Mouse (Mus musculus): ENCODE results near the gene Pabpc1l. TPM values are rescaled to one million over a fixed set of nuclear protein-coding genes. Genes with fewer than 3 reads are reported as not detected.

Gene Pabpc1l
- 1.2 and 1.6 TPM in 2 replicates for polyA plus RNA-seq (2016; fragmentation: Nextera tagmentation; extraction: Ambion mirVana)

DNA sequence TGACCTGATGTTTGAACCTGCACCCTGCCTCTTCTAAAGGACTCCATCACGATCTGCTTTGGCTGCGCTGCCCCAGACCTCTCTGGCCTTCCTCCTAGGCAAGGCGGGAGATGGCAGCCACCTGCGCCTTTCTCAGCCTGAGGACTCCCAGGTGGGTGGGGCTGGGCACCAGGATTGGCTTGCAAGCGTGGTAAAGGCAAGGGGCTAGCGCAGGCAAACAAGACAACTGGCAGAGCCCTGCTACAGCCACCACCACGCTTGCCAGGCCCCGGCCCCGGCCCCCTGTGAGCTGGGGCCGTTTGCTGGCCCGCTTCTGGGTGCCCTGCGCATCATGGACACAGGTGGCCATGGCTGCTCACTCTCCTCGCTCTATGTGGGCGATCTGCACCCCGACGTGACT, at the start of gene Pabpc1l:
Gene Pabpc1l, plus strand, starts transcription at position 301 of the 400 bp plus-strand sequence.
- H3K27me3 ChIP-seq (ENCODE audit: insufficient read depth, poor library complexity, severe bottlenecking), result no peaks in the 10 kb centered on the region
- H3K4me3 ChIP-seq, result no peak within 1 kb of the TSS
- peaks cover 2% of the 10 kb centered on the region; the same call in 1 of the 2 replicates for H3K36me3 ChIP-seq
- WGBS, result 85% methylated on average over 16 of the region's 16 CpGs
- no peak within 1 kb of the TSS for H3K27ac ChIP-seq
- no peak for DNase-seq (ENCODE audit: low spot score)
- H3K4me1 ChIP-seq (replicated peaks), result peaks cover 9% of the 10 kb centered on the region; the same call in 1 of the 2 replicates
- H3K9me3 ChIP-seq, result no peaks in the 10 kb centered on the region

DNA sequence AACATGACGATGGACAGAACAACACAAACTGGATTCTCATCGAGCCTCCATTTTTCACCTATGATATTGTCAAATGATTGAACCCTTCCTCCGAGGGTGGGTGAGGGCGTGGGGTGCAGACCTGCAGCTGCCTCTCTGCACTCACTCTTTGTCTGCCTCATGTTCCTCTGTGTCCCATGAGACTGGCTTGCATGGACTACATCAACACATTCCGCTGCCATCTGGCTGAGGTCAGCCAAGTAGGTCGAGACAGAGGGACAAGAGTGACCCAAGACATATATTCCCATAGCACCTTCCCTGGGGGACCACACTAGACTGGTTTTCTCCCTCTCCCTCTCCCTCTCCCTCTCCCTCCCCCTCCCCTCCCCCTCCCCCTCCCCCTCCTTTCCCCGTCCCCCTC, 48.8 kb upstream of the Pabpc1l start:
- Histone ChIP-seq H3K4me1 (replicated peaks) (no peaks in the 10 kb centered on the region), H3K9me3 (peaks cover 10% of the 10 kb centered on the region; the same call in 1 of the 2 replicates), H3K4me3 (no peak overlapping the region), H3K27me3 (ENCODE audit: insufficient read depth, poor library complexity, severe bottlenecking) (no peaks in the 10 kb centered on the region), H3K36me3 (no peaks in the 10 kb centered on the region), H3K27ac (no peak overlapping the region)
- no peak for DNase-seq (ENCODE audit: low spot score)
- 83% methylated on average over 6 of the region's 7 CpGs for WGBS

DNA sequence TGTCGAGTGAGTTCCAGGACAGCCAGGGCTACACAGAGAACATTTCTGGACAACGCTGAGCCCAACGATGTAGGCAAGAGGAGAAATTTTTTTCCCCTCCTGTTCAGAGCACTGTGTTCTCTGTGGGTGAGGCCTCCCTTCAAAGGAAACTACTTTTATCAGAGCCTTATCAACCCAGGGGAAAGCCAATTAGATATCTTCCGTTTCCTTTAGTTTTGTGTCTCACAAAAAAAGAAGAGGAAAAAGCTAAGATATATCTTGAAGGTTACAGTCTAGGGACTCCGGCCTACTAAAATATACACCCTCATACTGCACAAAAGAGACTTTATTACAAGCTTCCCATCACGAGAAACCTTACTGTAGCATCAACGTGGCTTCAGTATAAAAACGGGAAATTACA, 38.0 kb upstream of the Pabpc1l start:
- Histone ChIP-seq H3K27ac (no peak overlapping the region), H3K36me3 (no peaks in the 10 kb centered on the region), H3K27me3 (ENCODE audit: insufficient read depth, poor library complexity, severe bottlenecking) (no peaks in the 10 kb centered on the region), H3K4me3 (no peak overlapping the region), H3K4me1 (replicated peaks) (no peaks in the 10 kb centered on the region), H3K9me3 (no peaks in the 10 kb centered on the region)
- 86% methylated on average over 8 of the region's 8 CpGs for whole genome bisulfite sequencing
- no peak for DNase-seq (ENCODE audit: low spot score)

DNA sequence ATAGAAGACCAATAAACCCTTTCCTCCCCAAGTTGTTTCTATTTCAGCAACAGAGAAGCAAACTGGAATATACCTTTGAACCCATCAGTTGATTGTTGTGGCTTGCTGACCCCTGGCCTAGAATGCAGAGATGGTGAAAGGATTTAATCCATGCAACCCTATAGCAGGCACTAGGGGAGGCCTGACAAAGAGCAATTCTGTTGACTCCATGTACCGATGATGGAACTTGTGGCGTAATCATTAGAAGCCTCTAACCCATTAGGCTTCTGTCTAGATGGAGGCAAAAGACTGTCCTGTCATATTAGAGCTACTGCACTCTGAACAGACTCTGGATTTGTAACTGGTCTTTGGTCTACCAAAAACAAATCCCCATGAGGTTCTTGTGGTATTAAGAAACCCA, 32.4 kb upstream of the Pabpc1l start:
- no peak overlapping the region for H3K4me3 ChIP-seq
- no peak for DNase-seq (ENCODE audit: low spot score)
- H3K27ac ChIP-seq, result no peak overlapping the region
- WGBS, result 96% methylated on average over 2 of the region's 2 CpGs
- H3K36me3 ChIP-seq, result peaks cover 7% of the 10 kb centered on the region
- H3K27me3 ChIP-seq (ENCODE audit: insufficient read depth, poor library complexity, severe bottlenecking), result no peaks in the 10 kb centered on the region
- H3K4me1 ChIP-seq (replicated peaks), result peaks cover 26% of the 10 kb centered on the region
- no peaks in the 10 kb centered on the region for H3K9me3 ChIP-seq

DNA sequence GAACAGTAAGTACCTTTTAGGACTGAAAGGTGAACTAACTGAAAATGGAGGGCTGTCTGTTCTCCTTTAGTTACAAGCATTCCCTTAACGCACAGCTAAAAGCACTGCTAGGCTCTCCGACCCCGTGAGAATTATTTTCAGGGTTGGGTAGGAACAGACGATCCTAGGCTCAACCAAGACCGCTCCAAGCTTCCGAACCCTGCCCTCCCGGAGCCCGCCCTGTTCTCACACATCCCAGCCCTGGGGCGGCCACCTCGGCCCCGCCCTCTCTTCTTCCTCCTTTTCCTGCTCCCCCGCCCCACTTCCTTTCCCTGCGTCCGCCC, 30.6 kb upstream of the Pabpc1l start, which contains the start of gene Ywhab:
Gene Ywhab, plus strand, starts transcription at position 307 of the 323 bp plus-strand sequence.
- WGBS, result under 1% methylated on average over 14 of the region's 14 CpGs
- Histone ChIP-seq H3K36me3 (peaks cover 23% of the 10 kb centered on the region), H3K4me1 (replicated peaks) (peaks cover 28% of the 10 kb centered on the region), H3K4me3 (peak within 1 kb of the TSS; percentile 98), H3K9me3 (no peaks in the 10 kb centered on the region), H3K27ac (peak within 1 kb of the TSS; percentile 97), H3K27me3 (ENCODE audit: insufficient read depth, poor library complexity, severe bottlenecking) (no peaks in the 10 kb centered on the region)
- no peak for DNase-seq (ENCODE audit: low spot score)

DNA sequence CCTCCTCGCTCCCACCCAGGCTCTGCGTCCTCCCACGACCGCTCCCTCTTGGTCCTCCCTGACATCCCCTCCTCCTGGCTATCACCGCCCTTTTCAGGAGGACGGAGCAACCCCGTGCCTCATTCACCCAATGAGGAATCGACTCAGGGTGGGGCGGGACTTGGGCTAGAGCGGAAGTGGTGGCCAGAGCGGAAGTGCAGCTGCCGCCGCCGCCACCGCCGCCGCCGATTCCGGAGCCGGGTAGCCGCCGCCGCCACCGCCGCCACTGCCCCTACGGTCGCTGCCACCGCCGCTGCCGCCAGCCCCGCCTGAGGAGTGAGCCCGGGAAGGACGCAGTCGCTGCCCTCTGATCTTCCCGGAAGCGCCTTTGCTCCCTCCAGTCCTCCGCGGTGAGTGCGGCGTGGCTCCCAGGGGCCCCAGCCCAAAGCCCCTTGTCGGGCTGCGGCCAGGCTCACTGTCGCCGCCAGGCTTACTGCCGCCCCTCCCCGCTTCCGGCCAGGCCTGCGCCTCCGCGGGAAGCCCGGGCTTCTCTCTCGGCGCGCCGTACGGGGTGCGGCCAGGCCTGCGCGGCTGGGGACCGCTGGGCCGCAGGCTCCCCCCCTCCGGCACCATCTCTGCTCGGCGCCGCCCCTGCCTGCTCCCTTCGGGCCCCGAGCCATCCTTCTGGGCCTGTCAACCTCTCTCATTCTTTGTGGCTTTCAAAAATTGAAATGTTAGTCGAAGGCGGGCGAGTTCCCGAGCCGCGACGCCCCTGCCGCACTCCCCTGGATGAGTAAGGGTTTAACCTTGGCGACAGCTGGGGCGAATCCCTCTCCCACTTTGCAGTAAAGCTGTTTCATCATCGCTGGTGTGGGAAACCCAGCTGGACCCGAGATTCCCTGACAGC, 30.0 kb upstream of the Pabpc1l start:
- no peaks in the 10 kb centered on the region for H3K27me3 ChIP-seq (ENCODE audit: insufficient read depth, poor library complexity, severe bottlenecking)
- peak overlapping the region; percentile 98 for H3K4me3 ChIP-seq
- under 1% methylated on average over 79 of the region's 79 CpGs for WGBS
- H3K36me3 ChIP-seq, result peaks cover 24% of the 10 kb centered on the region
- H3K4me1 ChIP-seq (replicated peaks), result peaks cover 28% of the 10 kb centered on the region
- no peaks in the 10 kb centered on the region for H3K9me3 ChIP-seq
- peak overlapping the region; percentile 97 for H3K27ac ChIP-seq
- peak; percentile 95 for DNase-seq (ENCODE audit: low spot score)

DNA sequence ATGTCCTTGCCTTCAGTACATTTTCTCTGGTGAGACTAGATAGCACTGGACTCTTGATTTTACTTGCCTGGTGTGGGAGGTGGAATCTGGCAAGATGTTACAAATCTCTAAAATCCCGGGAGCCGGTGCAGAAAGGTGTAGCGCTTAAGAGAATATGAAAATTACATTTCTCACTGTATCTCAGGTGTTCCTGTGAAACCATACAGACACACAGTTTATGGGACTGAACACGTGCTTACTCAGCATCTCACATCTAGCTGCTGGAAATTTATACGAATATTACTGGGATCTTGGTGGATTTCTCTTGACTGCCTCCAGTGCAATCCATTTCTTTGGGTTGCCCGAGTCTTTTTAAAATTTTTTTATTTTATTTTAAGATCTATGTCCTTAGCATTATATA, 29.0 kb upstream of the Pabpc1l start:
- 88% methylated on average over 6 of the region's 6 CpGs for WGBS
- Histone ChIP-seq H3K4me1 (replicated peaks) (peaks cover 28% of the 10 kb centered on the region), H3K27me3 (ENCODE audit: insufficient read depth, poor library complexity, severe bottlenecking) (no peaks in the 10 kb centered on the region), H3K4me3 (peak overlapping the region; percentile 98), H3K36me3 (peaks cover 25% of the 10 kb centered on the region), H3K27ac (peak overlapping the region; percentile 97; the same call in 1 of the 2 replicates), H3K9me3 (no peaks in the 10 kb centered on the region)
- no peak for DNase-seq (ENCODE audit: low spot score)

DNA sequence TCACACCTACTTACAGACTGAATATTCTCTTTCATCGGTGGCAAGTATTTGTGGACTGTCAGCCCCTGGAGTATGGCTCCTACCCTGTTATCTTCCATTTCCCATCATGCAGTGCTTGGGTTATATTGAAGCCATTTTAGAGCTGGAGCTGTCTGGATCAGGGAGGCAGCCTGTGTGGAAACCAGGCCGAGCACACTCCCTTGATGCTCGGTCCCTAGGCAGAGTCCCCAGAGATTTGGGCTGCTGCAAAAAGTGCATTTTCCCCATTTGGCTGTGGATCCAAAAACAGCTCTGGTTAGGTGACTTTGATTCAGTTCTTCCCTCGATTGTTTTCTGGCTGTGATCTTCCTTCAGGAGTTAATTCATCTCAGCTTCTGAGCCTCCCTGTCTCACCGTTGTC, 28.4 kb upstream of the Pabpc1l start:
- no peak for DNase-seq (ENCODE audit: low spot score)
- WGBS, result 86% methylated on average over 5 of the region's 5 CpGs
- Histone ChIP-seq H3K27ac (no peak overlapping the region), H3K27me3 (ENCODE audit: insufficient read depth, poor library complexity, severe bottlenecking) (no peaks in the 10 kb centered on the region), H3K9me3 (no peaks in the 10 kb centered on the region), H3K4me3 (no peak overlapping the region), H3K36me3 (peaks cover 29% of the 10 kb centered on the region), H3K4me1 (replicated peaks) (peaks cover 28% of the 10 kb centered on the region)

DNA sequence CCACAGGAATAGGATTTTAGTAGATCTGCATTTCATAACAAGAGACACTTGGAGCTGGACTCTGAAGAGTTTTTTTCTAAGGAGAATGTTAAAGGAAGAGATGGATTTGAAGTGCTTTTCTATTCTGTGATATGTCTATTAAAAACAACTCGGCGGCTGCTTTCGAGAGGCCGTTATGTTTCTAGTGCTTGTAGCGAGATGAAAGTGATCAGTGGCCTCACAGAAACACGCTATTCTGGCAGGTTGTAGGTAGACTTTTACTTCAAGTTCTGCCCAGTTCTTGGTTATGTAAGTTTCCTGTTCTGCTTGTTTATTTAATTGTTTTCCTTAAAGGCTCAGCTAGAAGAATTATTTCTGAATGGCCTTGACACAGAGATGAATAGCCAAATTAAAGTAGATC, 26.3 kb upstream of the Pabpc1l start:
- WGBS, result 95% methylated on average over 6 of the region's 6 CpGs
- H3K36me3 ChIP-seq, result peaks cover 29% of the 10 kb centered on the region
- no peaks in the 10 kb centered on the region for H3K27me3 ChIP-seq (ENCODE audit: insufficient read depth, poor library complexity, severe bottlenecking)
- no peak for DNase-seq (ENCODE audit: low spot score)
- no peaks in the 10 kb centered on the region for H3K9me3 ChIP-seq
- H3K4me3 ChIP-seq, result no peak overlapping the region
- no peak overlapping the region for H3K27ac ChIP-seq
- H3K4me1 ChIP-seq (replicated peaks), result peaks cover 28% of the 10 kb centered on the region

DNA sequence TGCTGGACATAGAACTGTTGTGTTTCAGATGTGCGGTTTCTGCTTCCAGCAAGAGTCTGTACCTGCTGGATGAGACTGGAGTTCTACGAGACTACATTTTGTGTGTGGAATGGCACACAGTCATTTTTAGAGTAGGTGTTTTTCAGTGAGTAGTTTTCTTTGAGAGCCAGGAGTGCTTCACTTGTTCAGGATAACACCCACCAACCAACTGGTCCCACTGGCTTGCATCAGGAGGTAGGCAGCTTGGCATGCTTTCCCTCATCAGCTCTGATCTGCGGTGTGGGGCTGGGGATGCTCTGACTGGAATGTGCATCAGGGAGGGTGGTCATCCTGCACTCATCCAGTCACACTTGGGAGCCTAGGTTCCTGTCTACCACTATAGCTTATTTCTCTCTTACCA, 22.6 kb upstream of the Pabpc1l start:
- no peak overlapping the region for H3K4me3 ChIP-seq

DNA sequence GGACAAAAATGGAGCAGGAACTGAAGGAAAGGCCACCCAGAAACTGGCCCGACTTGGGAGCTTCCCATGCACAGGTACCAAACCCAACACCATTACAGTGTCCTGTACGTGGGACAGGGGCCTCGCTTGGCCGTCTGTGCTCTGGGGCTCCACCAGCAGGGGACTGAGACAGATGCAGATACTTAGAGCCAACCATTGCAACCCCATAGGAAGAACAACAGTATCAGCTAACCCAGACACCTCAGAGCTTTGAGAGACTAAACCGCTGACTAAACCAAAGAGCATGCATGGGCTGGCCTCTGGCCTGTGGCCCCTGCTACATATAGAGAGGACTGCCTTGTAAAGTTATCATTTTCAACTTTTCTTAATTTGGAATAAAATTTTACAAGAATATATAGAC, 20.7 kb upstream of the Pabpc1l start:
- 79% methylated on average over 5 of the region's 5 CpGs for WGBS
- H3K27me3 ChIP-seq (ENCODE audit: insufficient read depth, poor library complexity, severe bottlenecking), result no peaks in the 10 kb centered on the region
- H3K4me1 ChIP-seq (replicated peaks), result peaks cover 21% of the 10 kb centered on the region
- DNase-seq (ENCODE audit: low spot score), result no peak
- 0 out of 2 replicates have a peak, but pooled peaks cover 7% of the 10 kb centered on the region for H3K36me3 ChIP-seq
- H3K27ac ChIP-seq, result no peak overlapping the region
- no peaks in the 10 kb centered on the region for H3K9me3 ChIP-seq
- H3K4me3 ChIP-seq, result no peak overlapping the region

More for the DNA sequence above, 22.6 kb upstream of the Pabpc1l start:
- DNase-seq (ENCODE audit: low spot score), result no peak
- Histone ChIP-seq H3K36me3 (peaks cover 24% of the 10 kb centered on the region), H3K9me3 (no peaks in the 10 kb centered on the region), H3K27me3 (ENCODE audit: insufficient read depth, poor library complexity, severe bottlenecking) (no peaks in the 10 kb centered on the region), H3K4me1 (replicated peaks) (peaks cover 21% of the 10 kb centered on the region), H3K27ac (no peak overlapping the region)
- 94% methylated on average over 3 of the region's 3 CpGs for WGBS

DNA sequence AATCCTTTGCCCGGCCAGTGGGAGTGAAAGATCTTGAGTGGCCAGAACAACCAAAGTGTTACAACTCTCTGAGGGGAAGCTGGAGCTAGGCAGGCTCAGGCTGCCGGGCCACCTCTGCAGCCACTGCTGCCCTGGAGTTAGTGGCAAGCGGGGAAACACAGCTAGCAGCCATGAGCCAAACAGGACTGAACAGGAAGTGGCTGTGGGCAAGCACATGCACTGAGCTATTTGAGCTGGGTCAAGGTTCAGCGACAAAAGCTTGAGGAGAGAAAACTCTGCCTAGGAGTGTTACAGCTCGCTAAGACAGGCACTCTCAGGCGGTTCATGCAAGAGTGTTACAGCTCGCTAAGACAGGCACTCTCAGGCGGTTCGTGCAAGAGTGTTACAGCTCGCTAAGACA, 18.3 kb upstream of the Pabpc1l start:
- Histone ChIP-seq H3K27me3 (ENCODE audit: insufficient read depth, poor library complexity, severe bottlenecking) (no peaks in the 10 kb centered on the region), H3K4me3 (no peak overlapping the region), H3K27ac (no peak overlapping the region), H3K4me1 (replicated peaks) (peaks cover 21% of the 10 kb centered on the region), H3K9me3 (no peaks in the 10 kb centered on the region), H3K36me3 (peaks cover 16% of the 10 kb centered on the region)
- 80% methylated on average over 10 of the region's 10 CpGs for WGBS
- DNase-seq (ENCODE audit: low spot score), result no peak

DNA sequence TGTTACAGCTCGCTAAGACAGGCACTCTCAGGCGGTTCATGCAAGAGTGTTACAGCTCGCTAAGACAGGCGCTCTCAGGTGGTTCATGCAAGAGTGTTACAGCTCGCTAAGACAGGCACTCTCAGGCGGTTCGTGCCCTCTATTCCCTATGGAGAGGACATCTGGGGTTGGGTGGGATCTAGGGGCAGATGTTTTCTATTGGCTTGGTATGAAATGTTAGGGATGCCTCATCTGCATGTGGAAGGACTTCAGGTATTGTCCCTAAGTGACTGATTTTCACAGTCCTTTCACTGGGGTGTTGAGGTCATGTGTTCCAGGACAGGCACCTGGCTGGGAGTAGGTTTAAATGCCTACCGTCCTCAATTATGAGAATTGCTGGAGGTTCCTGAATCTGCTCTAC, 17.7 kb upstream of the Pabpc1l start:
- H3K4me1 ChIP-seq (replicated peaks), result peaks cover 21% of the 10 kb centered on the region
- H3K27me3 ChIP-seq (ENCODE audit: insufficient read depth, poor library complexity, severe bottlenecking), result no peaks in the 10 kb centered on the region
- no peak for DNase-seq (ENCODE audit: low spot score)
- H3K4me3 ChIP-seq, result no peak overlapping the region
- WGBS, result 92% methylated on average over 8 of the region's 8 CpGs
- no peaks in the 10 kb centered on the region for H3K9me3 ChIP-seq
- no peak overlapping the region for H3K27ac ChIP-seq
- H3K36me3 ChIP-seq, result peaks cover 22% of the 10 kb centered on the region

All from hindbrain, embryonic 10.5 days (tissue).